Mouse (Mus musculus) kidney, adult 2 months (tissue): ENCODE results near the gene Dis3l2.

Source experiments
- CTCF ChIP-seq: fragments of 200-500 bp; conservative IDR thresholded peaks from 2 replicates; pipeline ENCODE4 v1.5.1; 2011; ENCODE audit warnings: low read depth, mild to moderate bottlenecking, control low read depth, low read length, moderate library complexity, mixed read lengths; ENCODE audit not compliant: insufficient read depth, insufficient read length
- POLR2A ChIP-seq: fragments of 200-500 bp; IDR thresholded peaks from one replicate; pipeline ENCODE4 v1.6.1; 2011; ENCODE audit warnings: low read depth, low read length, control low read depth

DNA sequence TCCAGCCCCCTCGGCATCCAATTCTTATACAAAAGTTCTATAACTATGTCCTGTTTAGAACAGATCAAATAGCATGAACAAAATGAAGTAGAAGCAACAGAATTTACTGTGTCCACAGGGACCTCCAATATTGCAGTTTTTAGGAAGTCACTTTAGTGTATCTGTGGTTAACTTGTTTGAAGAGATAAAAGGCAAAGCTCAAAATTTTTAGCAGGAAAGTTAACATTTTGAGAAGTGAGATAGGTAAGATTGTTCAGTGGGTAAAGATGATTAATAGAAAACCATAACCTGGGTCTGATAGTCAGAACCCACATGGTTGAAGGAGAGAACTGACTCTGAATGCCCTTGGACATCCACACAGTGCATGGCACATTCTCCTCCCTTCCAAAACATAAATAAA lies 32.8 kb downstream of the Dis3l2 start:
- no peak for TF ChIP-seq POLR2A
- TF ChIP-seq CTCF = no peak
